Mouse (Mus musculus): Measurements from ENCODE around the gene Lrtm2.

Lrtm2 gene

DNA sequence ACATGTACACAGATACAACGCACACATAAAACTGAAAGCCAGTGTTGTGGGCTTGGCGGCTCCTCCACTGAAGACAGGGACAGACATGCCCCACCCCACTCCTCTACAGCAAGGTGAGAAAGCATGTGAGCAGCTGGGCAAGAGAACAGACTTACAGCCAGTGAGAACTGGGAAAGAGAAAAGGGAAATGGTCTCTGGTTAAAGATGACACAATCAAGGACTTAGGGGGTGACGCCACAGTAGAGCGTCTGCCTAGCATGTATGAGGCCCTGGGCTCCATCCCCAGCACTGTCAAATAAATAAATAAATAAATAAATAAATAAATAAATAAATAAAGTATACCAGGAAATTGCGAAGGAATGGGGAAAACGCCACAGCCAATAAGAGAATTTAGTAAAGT, 27.2 kb downstream of the Lrtm2 start:
- ATAC-seq (ENCODE audit: insufficient number of reproducible peaks, low FRiP score, low TSS enrichment): no peak

DNA sequence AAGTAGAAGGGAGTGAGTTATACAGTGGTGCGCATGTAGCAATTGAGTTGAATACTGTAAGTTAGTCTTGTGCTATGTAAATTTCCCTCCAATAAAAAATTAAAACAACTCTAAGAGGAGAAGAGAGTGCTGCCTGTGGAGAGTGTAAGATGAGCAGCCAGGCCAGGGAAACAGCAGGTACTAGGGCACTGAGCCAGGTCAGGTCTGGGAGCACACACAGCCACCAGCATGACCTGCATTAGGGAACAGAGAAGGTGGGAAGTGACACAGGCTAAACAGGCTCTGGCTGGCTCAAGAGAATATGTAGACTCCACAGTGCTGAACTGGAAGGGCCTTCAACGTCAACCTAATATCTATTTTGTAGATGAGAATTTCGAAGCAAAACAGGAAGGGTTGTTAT, 29.3 kb downstream of the Lrtm2 start:
- ATAC-seq (ENCODE audit: insufficient number of reproducible peaks, low FRiP score, low TSS enrichment): peak; percentile 92

DNA sequence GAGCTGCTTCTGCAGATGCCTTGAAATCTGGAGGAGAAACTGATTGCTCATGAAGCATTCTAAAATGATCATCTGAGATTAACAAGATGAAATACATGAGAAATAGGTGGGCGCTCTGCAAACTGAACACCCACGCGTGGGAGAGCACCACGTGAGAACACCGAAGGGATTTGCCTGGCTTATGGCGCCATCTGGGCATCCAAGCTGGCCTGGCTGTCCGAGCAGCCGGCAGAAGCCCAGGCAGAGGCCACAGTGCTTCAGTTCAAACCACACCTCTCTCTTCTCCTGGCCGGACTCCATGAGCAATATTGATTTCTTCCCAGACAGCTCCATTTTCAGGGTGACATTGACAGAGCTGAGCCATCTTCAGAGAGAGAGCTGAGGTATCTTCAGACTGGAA, 49.8 kb downstream of the Lrtm2 start:
- ATAC-seq (ENCODE audit: insufficient number of reproducible peaks, low FRiP score, low TSS enrichment): peak; percentile 58; the same call in 1 of the 2 replicates

DNA sequence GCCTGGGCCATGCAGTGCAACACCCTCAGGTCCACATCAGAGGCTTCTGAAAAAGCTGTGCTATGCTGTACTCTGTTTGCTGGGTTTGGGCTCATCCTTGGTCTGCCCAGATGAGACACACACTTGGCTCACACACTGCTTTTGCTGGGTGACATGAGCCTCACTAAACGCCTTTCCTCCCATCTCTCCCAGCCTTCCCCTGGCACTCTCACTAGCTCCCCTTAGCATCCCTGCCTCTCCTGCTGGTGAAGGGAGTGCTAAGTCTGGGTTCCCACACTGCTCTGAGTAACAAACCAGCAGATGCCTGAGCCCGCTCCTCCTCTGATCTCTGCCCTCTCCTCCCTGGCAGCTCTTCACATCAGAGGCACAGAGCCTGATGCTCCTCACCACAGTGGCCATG, 53.9 kb downstream of the Lrtm2 start:
- ATAC-seq (ENCODE audit: insufficient number of reproducible peaks, low FRiP score, low TSS enrichment): no peak

Data from cerebellum, adult (tissue).